ENCODE assay signal across 1 mouse cellular context in the genomic region with DNA sequence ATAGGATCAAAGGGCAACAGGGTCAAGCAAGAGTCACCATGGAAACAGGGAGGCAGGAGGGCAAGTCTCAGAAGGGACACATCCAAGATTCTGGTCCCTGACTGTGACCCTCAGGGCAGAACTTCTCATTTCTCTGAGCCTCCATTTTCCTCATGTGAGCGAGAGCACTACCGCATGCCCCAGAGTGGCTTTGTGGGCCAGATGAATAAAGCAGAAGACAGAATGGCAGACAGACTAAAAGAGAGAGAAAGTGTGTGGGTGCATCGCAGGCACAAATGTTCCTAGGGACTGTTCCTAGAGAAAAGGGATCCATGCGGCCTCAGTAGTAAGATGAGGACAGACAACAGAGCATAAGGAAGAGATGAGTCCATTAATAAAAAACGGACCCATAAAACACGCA.
TF ChIP-seq lines count a peak whose summit lies in the region.

No protein-coding gene starts in this region.

TF ChIP-seq in CH12.LX, 34 proteins besides CTCF, POLR2A, EP300 and RAD21:
- TF ChIP-seq ELF1 (IDR thresholded peaks at IDR 0.05; ENCODE audit: low read depth, low read length): no peak
- TF ChIP-seq JUND (conservative IDR thresholded peaks at IDR 0.05; ENCODE audit: low read depth, low read length): no peak
- no peak for TF ChIP-seq MYC (IDR thresholded peaks at IDR 0.05; ENCODE audit: low read depth, low read length)
- TF ChIP-seq ZKSCAN1 (IDR thresholded peaks at IDR 0.05; ENCODE audit: borderline replicate concordance, low read depth, low read length): no peak
- no peak for TF ChIP-seq MXI1 (IDR thresholded peaks at IDR 0.05; ENCODE audit: low read depth, low read length)
- no peak for TF ChIP-seq MEF2A (IDR thresholded peaks at IDR 0.05; ENCODE audit: borderline replicate concordance, low read depth, low read length)
- no peak for TF ChIP-seq E2F4 (IDR thresholded peaks at IDR 0.05; ENCODE audit: insufficient replicate concordance, low read depth, low read length)
- TF ChIP-seq RCOR1 (conservative IDR thresholded peaks at IDR 0.05; ENCODE audit: low read depth, low read length): no peak
- no peak for TF ChIP-seq SMC3 (IDR thresholded peaks at IDR 0.05; ENCODE audit: low read depth, low read length)
- TF ChIP-seq NELFE (IDR thresholded peaks at IDR 0.05; ENCODE audit: low read depth, low read length): no peak
- TF ChIP-seq MAX (IDR thresholded peaks at IDR 0.05; ENCODE audit: low read length): no peak
- TF ChIP-seq CHD1 (IDR thresholded peaks at IDR 0.05; ENCODE audit: low read depth, low read length): no peak
- TF ChIP-seq USF1 (IDR thresholded peaks at IDR 0.05; ENCODE audit: low read depth, low read length): no peak
